Mouse (Mus musculus) adrenal gland, adult 2 months (tissue): ENCODE measurements around the gene Adora1. TPM values are rescaled to one million over a fixed set of nuclear protein-coding genes. Genes with fewer than 3 reads are reported as not detected.

Experiments
- DNase-seq: peaks from one replicate; pipeline ENCODE4 v3.0.0; 2021
- polyA plus RNA-seq: library from polyadenylated mRNA; depleted of rRNA; stranded (reverse); fragments of >200 nt; gene quantifications from 2 replicates; pipeline ENCODE4 v1.2.3, GENCODE M21; 2012
- total RNA-seq, 2 experiments: library from RNA; stranded (reverse); gene quantifications; 2 replicates each; pipeline ENCODE4 v1.2.3; 2021

The Adora1 gene
- total and polyA plus RNA-seq, 3 experiments, result 110 to 198 (median 180) TPM

DNA sequence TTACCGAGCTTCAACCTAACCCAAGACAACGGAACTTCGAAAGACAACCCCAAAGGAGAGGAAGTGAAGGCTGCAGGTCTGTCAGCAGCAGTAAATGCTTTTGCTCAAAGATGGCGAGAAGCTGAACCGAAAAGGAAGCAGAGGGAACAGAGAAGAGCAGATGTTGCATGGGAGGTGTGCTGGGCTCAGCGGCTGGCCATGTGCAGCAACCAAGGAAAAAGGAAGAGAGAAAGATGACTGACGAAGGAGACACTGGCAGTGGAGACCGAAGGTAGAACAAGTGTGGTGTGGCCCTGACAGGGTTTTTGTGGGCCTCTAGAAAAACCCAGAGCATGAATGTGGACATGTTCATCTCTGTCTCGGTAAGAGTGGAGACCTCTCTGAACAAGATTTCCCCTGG is 5.5 kb upstream of the Adora1 start:
- no peak for DNase-seq

DNA sequence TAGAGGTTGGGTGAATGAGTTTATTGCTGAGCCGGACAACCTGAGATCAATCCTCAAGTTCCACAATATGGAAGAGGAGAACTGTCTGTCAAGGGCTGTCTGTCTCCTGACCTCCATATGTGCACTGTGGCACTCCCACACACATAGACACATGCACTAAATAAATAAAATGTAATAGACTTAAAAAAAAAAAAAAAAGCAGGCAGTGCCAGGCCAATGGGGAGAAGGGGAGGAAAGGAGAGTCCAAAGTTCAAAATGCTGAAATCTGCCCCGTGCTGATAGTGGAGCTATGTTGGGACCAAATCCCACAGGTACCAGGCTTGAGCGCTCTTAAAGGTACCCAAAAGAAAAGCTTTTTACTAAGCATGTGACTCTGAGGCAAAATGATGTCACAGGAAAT is 2.2 kb upstream of the Adora1 start:
- DNase-seq, result no peak

DNA sequence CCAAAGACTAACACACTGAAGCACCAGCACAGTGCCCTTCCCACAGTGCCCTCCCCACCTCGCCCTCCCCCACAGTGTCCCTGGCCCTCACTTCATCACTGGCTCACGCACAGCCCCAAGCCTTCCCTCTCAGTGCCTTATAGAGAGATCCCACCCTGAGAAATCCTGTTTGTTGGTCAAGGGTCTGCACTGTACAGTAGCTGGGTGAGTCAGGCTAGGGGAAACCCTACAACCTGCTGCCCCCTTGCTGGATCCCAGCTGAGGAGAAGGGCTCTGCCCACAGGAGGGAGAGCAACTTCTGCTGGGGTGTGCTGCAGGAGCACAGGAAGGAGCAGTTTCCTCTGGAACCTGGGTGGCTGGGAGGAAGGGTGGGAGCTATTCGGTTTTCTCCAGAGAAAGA is 911 bp upstream of the Adora1 start:
- no peak for DNase-seq

DNA sequence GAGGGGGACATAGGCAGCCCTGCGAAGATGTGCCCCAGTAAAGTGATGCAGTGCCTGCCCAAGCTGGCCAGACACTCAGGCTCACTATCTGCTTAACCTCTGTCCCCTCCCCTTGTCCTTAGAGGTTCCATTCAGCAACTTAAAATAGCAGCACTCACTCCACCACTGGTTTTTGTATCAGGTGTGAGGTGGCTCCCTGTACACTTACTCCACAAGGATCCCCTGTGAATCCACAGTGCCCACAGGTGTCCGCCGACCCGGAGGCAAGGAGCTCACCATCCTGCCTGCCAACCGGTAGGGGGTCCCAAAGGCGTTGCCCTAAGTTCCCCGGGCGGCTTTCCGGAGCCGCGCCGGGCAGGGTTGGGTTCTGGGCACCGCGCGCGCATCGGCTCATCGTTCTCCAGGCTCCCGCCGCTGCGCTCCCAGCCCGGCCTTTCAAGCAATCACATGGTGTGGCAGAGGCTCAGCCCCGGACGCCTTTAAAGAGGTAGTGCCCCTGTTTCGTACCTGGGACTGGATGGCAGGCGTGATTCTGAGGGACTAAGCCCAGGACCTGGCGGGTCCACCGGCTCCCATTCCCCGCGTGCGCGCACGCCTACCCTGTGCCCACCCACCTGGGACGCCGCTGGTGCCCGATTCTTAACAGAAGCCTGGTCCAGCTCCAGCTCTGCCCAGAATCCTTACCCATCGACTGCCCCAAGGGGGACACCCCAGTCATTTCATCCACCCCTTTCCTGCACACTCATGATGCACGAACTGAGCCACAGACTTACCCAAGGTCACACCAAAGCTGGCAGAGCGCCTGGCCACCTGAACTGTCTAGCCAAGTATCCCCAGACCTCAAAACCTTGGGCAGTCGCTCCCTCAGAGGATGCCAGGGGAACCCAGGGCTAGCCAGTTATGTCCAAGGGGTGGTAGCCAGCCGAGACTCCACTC is 508 bp downstream of the Adora1 start:
- peak; percentile 86 for DNase-seq

DNA sequence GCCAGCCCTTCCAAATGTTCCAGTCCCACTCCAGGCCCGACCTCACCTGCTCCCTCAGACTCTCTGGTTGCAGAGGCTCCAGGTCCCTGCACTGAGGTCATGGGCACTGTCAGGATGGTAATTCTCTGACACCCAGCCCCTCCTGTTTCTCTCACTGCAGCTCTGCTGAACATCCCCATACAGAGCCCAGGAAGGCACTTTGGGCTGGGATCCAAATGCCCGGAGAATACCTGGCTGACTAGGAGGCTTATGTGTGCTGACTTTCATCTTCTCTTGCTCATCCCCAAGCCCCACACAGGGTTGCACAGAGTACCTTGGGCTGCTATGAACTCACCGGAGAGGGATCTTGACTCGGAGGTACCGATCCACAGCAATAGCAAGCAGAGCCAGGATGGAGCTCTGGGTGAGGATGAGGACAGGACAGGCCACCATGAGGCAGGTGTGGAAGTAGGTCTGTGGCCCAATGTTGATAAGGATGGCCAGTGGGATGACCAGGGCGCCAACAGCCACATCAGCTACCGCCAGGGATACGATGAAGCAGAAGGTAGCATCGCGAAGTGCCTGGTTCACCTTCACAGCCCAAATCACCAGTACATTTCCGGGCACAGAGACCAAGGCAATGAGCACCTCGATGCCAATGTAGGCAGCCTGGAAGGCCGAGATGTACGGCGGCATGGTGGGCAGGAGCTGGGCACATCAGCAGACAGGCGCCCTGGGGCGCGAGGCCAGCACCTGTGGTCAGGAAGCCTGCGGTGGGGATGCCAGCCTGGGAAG is 1.4 kb downstream of the Adora1 start:
- peak; percentile 54 for DNase-seq

DNA sequence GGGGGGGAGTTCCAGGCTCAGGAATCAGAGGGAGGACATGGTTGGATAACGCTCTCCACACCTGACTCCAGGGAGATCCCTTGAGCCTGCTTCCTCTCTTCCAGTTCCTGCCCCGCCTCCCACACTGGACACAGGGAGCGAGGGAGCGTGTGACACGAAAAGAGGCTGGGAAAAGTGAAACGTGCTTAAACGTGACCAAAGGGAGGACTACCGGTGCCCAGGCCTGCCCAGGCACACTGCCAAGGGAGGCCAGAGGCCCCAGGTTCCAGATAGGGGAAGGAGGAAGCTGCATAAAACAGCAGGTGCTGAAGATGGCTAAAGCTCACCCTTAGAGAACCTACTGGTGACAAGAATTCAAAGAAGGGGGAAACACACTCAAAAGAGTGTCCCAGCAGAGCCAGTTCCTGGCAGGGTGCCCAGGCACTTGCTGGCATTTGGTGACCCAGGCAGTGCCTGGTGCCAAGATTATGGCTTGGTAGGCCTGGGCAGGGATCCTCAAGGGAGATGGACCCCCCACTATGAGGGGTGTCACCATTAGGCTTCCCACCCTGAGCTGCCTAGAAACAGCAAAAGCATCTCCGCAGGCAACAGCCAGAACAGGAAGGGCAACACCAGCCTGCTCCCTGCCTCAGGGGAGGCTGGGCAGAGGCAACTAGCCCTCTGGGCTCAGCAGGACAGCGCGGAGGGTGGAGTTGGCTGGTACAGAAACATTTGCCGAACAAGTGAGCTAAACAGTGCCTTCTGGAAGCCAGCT is 2.3 kb downstream of the Adora1 start:
- peak; percentile 86 for DNase-seq

DNA sequence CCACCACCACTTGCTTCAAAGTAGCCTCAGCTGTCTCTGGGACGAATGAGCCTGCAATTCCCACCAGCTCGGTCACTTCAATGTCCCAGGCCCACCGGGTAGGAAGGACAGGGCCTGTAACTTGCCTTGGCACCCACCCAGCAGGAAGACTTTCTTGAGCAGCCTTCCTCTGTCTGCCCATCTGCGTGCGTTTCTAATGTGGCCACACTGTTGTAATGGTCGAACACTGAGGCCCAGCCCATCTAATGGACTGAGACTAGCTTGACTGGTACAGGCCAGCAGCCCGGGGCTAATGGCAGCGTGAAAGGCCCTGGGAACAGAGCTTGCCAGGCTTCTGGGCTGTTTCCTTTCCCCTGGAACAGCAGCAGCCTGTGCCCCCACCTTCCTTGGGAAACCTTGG is 2.9 kb downstream of the Adora1 start:
- no peak for DNase-seq

DNA sequence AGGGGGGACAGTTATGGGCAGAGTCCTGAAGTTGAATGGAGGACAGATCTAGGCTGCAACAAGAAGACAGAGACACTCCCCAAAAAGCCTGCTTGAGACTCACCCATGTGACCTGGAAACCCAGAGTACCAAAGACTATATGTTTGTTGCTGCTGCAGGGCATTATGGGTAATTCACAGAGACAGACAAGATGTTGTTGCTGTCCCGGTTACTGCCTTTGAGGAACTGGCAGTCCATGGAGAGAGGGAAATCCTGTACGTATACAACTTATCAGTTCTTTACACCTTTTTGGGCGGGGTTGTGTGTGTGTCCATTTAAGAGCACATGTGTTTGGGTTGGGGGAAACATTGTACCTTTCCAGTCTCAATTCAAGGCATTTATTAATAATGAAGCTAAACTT is 3.5 kb downstream of the Adora1 start:
- no peak for DNase-seq

DNA sequence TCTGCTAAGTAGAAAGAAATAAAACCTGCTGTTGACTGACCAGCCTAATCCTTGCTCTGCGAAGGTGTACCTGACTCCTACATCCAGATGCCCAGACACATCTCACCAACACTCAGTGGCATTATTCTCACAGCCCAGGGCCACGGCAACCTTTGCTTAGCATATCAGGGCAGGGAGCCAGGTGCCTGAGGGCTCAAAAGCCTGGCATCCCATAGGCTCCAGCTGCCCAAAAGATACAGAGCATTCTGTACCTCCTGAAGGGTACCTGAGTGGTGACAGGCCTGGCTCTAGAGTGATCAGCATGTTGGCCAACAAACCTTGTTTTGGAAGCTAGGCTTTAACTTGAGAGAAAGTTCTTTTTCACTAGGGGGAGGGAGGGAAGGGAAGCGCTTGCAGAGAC is 4.0 kb downstream of the Adora1 start:
- no peak for DNase-seq

DNA sequence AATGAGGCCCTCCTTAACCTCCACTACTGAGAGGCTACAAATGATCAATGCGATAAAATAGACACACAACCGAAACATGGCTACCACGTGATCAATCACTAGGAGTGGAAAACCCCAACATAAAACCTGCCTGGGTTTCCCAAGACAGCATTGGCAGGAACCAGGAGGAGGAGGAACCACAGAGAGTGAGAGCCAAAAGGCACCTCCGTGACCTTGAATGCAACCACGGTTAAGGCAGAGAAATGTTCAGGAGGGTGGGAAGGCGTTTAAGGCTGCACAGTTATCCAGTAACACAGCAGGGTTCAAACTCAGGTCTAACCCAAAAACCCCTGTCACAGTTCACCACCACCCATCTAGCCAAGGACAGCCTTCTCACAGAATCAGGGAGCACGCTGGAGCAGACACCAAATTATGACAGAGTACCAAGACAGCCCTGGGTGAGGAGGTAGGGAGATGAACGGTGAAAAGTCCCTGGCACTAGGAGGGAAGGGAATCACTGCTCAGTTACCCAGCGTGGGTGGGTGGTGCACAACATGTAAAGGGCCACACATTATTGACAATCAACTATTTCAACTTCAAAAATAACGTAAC is 4.5 kb downstream of the Adora1 start:
- DNase-seq, result no peak

DNA sequence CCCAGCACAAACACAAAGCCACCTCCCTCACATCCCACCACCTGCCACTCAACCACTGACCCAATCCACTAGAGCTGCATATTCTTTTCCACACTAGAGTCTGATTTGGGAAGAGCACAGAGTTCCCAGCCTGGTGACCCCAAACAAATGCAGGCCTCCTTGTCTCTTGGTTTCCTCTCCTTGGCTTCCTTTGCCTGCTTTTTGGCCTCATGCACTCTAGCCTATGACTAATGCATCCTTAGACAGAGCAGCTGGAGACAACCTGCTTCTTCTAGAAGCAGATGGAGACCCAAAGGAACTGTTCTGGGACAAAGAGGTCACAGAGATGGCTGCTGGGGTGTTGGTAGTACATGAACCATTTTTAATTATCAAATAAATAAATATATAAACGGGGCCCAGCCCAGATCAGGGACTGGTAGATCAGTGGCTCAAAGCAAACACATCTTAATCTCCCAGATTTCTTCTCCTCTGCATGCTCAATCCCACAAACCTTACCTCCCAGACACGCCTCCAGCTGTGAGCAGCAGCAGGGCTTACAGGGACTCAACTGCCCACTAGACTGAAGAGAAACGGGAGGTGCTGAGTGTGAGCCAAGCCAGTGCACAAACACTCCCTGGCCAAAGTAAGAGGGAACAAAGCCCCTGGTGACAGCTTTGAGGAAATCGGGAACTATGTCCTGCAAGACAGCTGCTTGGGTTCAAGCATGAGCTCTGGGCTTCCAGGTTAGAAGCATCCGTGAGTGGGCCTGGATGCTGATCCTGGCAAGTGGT is 5.2 kb downstream of the Adora1 start:
- no peak for DNase-seq

DNA sequence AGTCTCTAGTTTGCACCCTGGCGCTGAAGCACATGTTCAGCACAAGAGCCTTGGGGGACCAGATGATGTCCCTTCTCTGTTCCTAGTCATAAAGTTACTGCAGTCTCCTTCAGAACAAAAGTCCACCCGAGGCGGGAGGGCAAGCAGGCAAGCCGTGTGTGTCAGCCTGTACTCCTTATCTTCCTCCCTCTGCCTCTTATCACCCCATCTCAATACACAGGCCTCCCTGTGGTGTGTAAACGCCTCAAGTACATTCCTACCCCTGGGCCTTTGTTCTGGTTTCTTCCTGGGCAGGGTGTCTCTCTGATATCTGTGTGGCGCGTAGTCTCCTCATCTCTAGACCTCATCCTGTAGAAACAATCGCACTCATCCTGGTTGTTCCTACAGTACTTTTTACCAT is 8.5 kb downstream of the Adora1 start:
- DNase-seq, result no peak

DNA sequence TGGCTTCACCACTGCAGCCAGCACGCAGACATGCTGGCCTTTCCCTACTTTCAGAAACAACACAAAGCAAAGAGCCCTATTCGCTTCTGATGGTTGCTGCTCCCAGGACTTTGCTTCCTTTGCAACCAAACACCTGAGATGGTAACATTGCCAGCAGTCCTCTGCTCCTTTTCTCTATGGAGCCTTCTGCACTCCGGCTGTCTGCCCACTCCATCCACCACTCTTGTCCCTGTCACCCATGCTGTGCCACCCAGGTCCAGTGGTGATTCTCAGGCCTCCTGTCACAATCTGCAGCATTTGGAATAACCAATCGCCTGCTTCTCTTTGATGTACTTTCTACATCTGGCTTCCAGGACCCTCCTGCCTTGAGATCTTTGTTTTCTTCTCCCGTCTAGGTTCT is 9.9 kb downstream of the Adora1 start:
- no peak for DNase-seq

DNA sequence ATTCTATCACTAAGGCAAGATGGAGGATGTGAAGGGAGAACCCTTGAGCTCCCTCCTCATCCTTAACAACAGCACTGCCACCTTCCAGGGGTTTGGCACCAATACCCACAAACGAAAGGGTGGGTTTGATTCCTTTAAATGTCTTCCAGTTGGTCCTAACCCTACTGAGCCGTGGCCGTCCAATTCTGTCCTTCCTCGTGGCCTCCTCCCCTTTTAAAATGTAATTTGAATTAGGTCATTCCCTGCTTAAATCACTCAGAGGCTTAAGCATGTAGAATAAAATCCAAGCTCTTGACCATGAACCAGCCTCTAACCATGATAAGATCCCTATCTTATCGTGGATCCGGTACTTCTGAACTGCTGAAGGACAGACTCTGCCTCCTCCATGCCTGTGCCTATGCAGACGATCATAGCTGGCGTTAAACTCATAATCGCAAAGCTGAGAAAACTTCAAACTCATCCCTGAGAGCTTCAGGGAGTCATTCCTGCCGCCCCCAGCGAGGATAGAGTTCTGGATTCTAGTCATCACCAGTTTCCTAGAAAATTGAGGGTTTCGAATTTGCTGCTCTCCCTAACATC is 10.5 kb downstream of the Adora1 start:
- DNase-seq, result peak; percentile 63

DNA sequence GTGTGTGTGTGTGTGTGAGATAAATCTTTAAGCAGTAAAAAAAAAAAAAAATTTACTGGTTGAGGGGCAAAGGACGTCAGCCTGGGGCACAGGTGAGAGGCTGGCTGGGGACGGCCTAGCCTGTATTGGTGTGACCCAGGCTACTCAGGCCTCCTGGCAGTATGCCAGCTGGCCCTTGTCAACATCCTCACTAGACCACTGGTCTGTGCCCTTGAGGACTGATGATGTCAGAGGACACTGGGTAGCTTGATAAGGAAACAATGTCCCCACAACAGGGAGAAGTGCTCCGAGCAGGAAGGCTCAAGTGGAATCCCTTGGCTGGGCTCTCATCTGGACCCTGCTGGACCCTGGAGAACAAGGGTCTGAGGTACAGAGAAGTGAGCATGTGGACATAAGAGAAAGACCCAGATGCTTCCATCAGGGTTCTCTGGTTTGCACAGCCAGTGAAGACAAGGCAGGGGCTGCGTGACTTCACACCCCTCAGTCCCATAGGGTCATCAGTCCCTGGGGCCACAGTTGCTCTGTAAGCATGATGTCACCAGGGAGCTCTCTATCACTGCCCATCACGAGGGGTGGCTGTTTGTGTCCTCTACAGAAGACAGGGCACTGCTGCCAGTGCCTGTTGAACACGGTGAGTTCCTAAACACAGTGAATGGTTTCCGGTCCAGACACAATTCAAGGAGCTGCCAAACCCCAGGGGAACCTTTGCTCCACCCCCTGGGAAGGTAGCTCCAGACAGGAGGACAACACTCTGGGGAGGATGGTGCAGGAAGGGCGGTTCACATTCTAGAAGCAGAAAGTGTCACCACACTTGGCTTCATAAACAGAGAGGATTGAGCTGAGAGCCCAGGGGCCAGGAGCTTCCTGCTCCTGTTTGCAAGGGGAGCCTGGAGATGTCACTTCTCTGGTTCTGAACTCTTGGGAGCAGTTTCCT is 12.8 kb downstream of the Adora1 start:
- peak; percentile 91 for DNase-seq

DNA sequence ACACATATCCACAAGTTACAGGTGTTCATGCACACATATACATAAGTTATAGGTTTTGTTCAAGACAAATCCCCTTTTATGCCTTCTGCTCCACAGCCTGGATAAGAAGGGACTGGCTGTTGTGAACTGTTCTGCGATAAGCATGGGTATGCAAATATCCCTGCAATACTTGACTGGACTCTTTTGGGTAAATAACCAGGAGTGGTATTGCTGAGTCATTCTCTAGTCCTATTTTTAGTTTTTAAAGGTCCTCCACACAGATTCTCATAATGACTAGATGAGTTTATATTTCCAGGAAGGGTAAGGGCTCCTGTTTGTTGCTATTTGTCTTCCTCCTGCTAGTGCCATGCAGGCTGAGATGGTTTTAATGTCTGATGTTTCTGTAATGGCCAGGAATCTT is 14.1 kb downstream of the Adora1 start:
- no peak for DNase-seq

DNA sequence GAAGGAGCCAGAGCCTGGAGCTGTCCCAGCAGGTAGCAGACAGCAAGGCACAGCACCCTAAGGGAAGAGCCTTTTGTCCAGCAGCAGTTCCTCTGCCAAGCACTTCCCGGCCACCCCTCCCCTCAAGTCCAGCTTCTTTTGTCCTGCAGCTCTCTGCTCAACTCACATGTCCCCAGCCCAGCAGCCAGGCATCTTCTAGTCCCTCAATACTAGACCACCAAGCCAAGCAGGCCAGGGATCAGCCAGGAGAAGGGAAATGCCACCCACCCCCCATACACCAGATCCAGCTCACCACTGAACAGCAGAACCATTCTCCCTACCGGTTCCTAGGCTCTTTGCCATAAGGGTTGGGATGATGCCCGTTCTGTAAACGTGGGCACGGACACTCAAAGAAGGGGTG is 15.6 kb downstream of the Adora1 start:
- DNase-seq, result no peak

DNA sequence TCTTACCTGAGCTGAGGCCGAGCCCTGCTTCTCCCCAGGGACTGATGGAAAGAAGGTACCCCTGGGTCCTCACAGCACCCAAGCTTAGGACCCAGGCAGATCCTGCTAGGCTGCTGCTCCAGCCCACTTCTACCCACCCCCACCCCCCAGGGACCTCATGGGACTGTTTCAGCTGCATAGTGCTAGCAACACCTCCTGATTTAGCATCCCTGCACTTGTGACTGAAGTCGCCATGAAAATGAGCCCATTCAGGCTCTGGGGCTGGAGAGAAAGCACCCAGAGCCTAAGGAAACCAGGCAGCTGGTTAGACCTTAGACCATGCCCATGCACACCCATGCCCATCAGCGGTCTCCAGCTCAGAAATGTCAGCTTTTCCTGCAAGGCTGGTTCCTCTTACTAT is 17.3 kb downstream of the Adora1 start:
- DNase-seq, result no peak

DNA sequence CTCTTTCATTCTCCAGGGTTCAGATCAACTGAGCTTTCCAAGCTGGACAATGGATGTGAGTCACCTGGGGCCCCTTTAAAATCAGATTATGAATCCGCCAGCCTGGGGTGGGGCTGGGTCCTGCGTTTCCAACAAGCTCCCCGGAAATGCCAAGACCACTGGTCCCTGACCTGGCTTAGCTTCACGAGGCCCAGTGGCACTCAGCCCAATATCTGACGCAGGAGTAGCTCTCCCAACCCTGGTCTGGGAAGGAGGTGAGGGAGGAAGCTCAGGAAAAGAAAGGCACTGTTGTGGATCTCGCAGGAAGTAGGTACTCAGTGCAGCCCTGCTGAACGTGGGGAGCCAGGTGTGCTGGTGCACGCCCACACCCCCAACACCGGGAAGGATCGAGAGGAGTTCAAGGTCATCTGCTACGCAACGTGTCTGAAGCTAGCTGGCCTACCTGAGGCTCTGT is 18.2 kb downstream of the Adora1 start:
- peak; percentile 80 for DNase-seq

DNA sequence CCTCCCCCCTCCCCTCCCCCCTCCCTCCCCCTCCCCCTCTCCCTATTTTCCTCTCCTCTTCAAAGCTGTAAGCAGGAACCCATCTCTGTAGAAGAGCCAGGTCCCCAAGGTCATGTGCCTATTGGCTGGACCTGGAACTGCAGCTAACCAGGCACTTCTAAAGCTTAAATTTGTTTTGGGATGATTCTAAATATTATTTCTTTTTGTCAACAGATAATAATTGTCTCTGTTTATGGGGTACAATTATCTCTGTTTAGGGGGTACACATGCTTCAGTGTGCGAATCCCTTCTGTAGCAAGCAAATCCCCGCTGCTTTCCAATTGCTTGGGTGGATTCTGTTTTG is 18.6 kb downstream of the Adora1 start:
- DNase-seq, result no peak
